Mouse (Mus musculus) erythroblast, embryonic 14.5 days (primary cell): Measurements from ENCODE around the gene Tmem98.

Experiments used
- GATA1 ChIP-seq: IDR thresholded peaks from 2 replicates; pipeline ENCODE4 v1.6.1; 2012; ENCODE audit warnings: low read length, inconsistent platforms, mixed read lengths
- TAL1 ChIP-seq: IDR thresholded peaks from 3 replicates; pipeline ENCODE4 v1.6.1; 2012; ENCODE audit warnings: low read length, inconsistent platforms, mixed read lengths

GRCm38 (mm10) chr11:80848131-80848530, 38.2 kb downstream of the Tmem98 start:
- TF ChIP-seq TAL1 (no peak), GATA1 (no peak)
